Mouse (Mus musculus): ENCODE data around the gene Gm45837. TPM values are rescaled to one million over a fixed set of nuclear protein-coding genes. Genes with fewer than 3 reads are reported as not detected.
A peak's percentile ranks its signal among the peaks of the same experiment; 100 is the strongest.

Gene Gm45837
- total and polyA plus RNA-seq, 3 experiments, result 1.2 TPM; not detected in 2

GRCm38 (mm10) chr7:101382378-101382777 is 28.3 kb upstream of the Gm45837 start:
- peak; percentile 42 for DNase-seq (ENCODE audit: low read depth, low spot score)
- H3K9me3 ChIP-seq (replicated peaks; ENCODE audit: insufficient read depth, low read length), result no peaks in the 10 kb centered on the region
- H3K9ac ChIP-seq (ENCODE audit: control insufficient read depth, low read depth, low read length, poor library complexity, severe bottlenecking), result no peak overlapping the region
- H3K79me2 ChIP-seq (ENCODE audit: control insufficient read depth, insufficient read depth, low read length, poor library complexity), result no peaks in the 10 kb centered on the region
- TF ChIP-seq GABPA (IDR thresholded peaks at IDR 0.05; ENCODE audit: low read depth, low read length) (no peak), CHD1 (IDR thresholded peaks at IDR 0.05; ENCODE audit: low read depth, low read length) (no peak), EP300 (IDR thresholded peaks at IDR 0.05; ENCODE audit: low read depth in 1 of 2, low read length in 2 of 2) (no peak), USF2 (IDR thresholded peaks at IDR 0.05; ENCODE audit: borderline replicate concordance in 1 of 2, insufficient read depth in 1 of 2, low read depth in 1 of 2, low read length in 2 of 2) (no peak), HCFC1 (IDR thresholded peaks at IDR 0.05; ENCODE audit: low read depth, low read length) (no peak), RAD21 (IDR thresholded peaks at IDR 0.05; ENCODE audit: low read depth, low read length) (no peak), GATA1 (IDR thresholded peaks at IDR 0.05; ENCODE audit: low read depth, low read length) (no peak), MAFK (IDR thresholded peaks at IDR 0.05; ENCODE audit: borderline replicate concordance, low read depth, low read length) (peak; percentile 57; the same call in 1 of the 2 replicates), ELF1 (IDR thresholded peaks at IDR 0.05; ENCODE audit: low read depth, low read length) (no peak)
- no peak overlapping the region for H3K4me3 ChIP-seq (ENCODE audit: control insufficient read depth in 1 of 2, insufficient read depth in 1 of 2, low read depth in 2 of 2, low read length in 2 of 2)
- H3K4me1 ChIP-seq (ENCODE audit: control insufficient read depth in 1 of 2, insufficient read depth in 2 of 2, low read length in 2 of 2), result peaks cover 2% of the 10 kb centered on the region in 2 experiments; a peak in 3 of 4 replicates
- peaks cover 0 to 4% of the 10 kb centered on the region in 2 experiments; a peak in 3 of 4 replicates for H3K36me3 ChIP-seq (ENCODE audit: control insufficient read depth in 1 of 2, insufficient read depth in 2 of 2, low read length in 2 of 2)
- H3K27ac ChIP-seq (ENCODE audit: control insufficient read depth, low read depth, low read length), result no peak overlapping the region
- no peaks in the 10 kb centered on the region for H3K27me3 ChIP-seq (ENCODE audit: control insufficient read depth in 1 of 2, insufficient read depth in 2 of 2, low read length in 2 of 2)

- Histone ChIP-seq H3K27me3 (ENCODE audit: control insufficient read depth in 1 of 2, insufficient read depth in 2 of 2, low read length in 2 of 2) (no peaks in the 10 kb centered on the region), H3K4me1 (ENCODE audit: control insufficient read depth in 1 of 2, insufficient read depth in 2 of 2, low read length in 2 of 2) (no peaks in the 10 kb centered on the region), H3K9me3 (replicated peaks; ENCODE audit: insufficient read depth, low read length) (no peaks in the 10 kb centered on the region), H3K9ac (ENCODE audit: control insufficient read depth, low read depth, low read length, poor library complexity, severe bottlenecking) (no peak overlapping the region), H3K4me3 (ENCODE audit: control insufficient read depth in 1 of 2, insufficient read depth in 1 of 2, low read depth in 2 of 2, low read length in 2 of 2) (no peak overlapping the region), H3K36me3 (ENCODE audit: control insufficient read depth in 1 of 2, insufficient read depth in 2 of 2, low read length in 2 of 2) (no peaks in the 10 kb centered on the region; a peak in 1 of 4 replicates), H3K27ac (ENCODE audit: control insufficient read depth, low read depth, low read length) (no peak overlapping the region), H3K79me2 (ENCODE audit: control insufficient read depth, insufficient read depth, low read length, poor library complexity) (no peaks in the 10 kb centered on the region)
- no peak for TF ChIP-seq ZC3H11A (IDR thresholded peaks at IDR 0.05; ENCODE audit: low read depth, low read length)
- TF ChIP-seq TCF12 (IDR thresholded peaks at IDR 0.05; ENCODE audit: low read depth, low read length), result no peak
- TF ChIP-seq USF2 (IDR thresholded peaks at IDR 0.05; ENCODE audit: borderline replicate concordance in 1 of 2, insufficient read depth in 1 of 2, low read depth in 1 of 2, low read length in 2 of 2), result no peak
- no peak for TF ChIP-seq MAX (IDR thresholded peaks at IDR 0.05; ENCODE audit: low read length)
- TF ChIP-seq MAFK (IDR thresholded peaks at IDR 0.05; ENCODE audit: borderline replicate concordance, low read depth, low read length), result no peak
- TF ChIP-seq SIN3A (IDR thresholded peaks at IDR 0.05; ENCODE audit: low read length), result no peak
- TF ChIP-seq MAZ (IDR thresholded peaks at IDR 0.05; ENCODE audit: low read depth, low read length), result no peak
- no peak for TF ChIP-seq GABPA (IDR thresholded peaks at IDR 0.05; ENCODE audit: low read depth, low read length)
- no peak for TF ChIP-seq SMC3 (IDR thresholded peaks at IDR 0.05; ENCODE audit: low read depth, low read length)
- TF ChIP-seq RAD21 (IDR thresholded peaks at IDR 0.05; ENCODE audit: low read depth, low read length), result no peak
- no peak for TF ChIP-seq UBTF (IDR thresholded peaks at IDR 0.05; ENCODE audit: borderline replicate concordance, insufficient read depth, low read depth, low read length)
- no peak for TF ChIP-seq CHD1 (IDR thresholded peaks at IDR 0.05; ENCODE audit: low read depth, low read length)
- TF ChIP-seq NRF1 (IDR thresholded peaks at IDR 0.05; ENCODE audit: insufficient read depth, low read depth, low read length, poor library complexity, severe bottlenecking), result no peak
- no peak for TF ChIP-seq POLR2A (IDR thresholded peaks at IDR 0.05; ENCODE audit: control insufficient read depth in 1 of 2, insufficient read depth in 1 of 2, low read depth in 1 of 2, low read length in 2 of 2, poor library complexity in 1 of 2)
- no peak for TF ChIP-seq ZMIZ1 (IDR thresholded peaks at IDR 0.05; ENCODE audit: low read depth, low read length)
- TF ChIP-seq JUND (IDR thresholded peaks at IDR 0.05; ENCODE audit: low read depth, low read length), result no peak
- TF ChIP-seq CTCF (IDR thresholded peaks at IDR 0.05 in 2 of 3, conservative IDR thresholded peaks at IDR 0.05 in 1 of 3; ENCODE audit: control insufficient read depth in 1 of 3, insufficient read depth in 1 of 3, low read depth in 2 of 3, low read length in 3 of 3, poor library complexity in 1 of 3, severe bottlenecking in 1 of 3), result no peak
- no peak for TF ChIP-seq MXI1 (IDR thresholded peaks at IDR 0.05; ENCODE audit: low read depth, low read length)
- DNase-seq (ENCODE audit: low read depth, low spot score), result no peak
Measured at GRCm38 (mm10) chr7:101383756-101384155, 26.9 kb upstream of the Gm45837 start.

Data from MEL (cell line).